Mouse (Mus musculus) liver, postnatal 0 days (tissue): ENCODE measurements at regions not wholly inside any gene's neighbourhood (a gene's known extent, or its start where the extent isn't known, plus 50 kb on each side); places are given as distances from the start of the nearest gene placed in this dataset.

ENCODE experiments used
- CTCF ChIP-seq: sonication (generic); IDR thresholded peaks from 2 replicates; pipeline ENCODE4 v1.5.1; 2016; ENCODE audit warnings: antibody characterized with exemption, low read depth
- EP300 ChIP-seq: IDR thresholded peaks from 2 replicates; pipeline ENCODE4 v1.6.1; 2016; ENCODE audit warnings: antibody characterized with exemption, low read depth, mild to moderate bottlenecking

DNA sequence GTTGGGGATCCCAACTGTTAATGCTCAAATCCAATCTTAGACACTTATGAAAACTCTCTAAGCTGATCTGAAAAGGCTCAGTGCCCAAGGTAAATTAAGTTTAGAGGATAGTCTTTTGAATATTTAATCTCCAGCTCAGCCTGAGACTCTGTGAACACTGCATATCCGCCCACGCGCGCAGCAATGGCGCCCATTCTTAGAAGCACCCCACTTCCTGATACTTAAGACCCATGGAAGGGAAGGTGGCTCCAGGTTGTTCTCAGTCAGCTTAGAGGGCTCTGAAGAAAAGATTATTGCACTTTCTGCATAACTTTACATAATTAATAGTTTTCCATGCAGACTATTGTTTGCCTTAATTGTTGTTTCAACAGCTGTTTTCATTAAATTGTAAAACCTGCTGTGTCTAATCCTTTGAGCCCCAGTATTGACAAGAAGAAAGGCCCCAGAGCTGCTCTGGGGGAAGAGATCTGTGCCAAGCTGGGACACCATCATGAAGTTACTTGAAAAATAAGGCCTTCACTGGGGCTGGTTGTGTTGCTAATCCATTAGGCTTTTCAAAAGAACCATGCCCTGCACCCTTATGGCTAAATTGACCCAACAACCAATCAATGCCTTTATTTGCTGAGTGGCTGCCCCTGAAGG is 183.7 kb upstream of the Tle1 start:
- TF ChIP-seq CTCF: no peak
- TF ChIP-seq EP300: no peak
